Mouse (Mus musculus) B cell, adult 2 months (primary cell): ENCODE data around the gene Coro2a.

ENCODE experiments used
- DNase-seq, 2 experiments: peaks; one replicate each; pipeline ENCODE4 v3.0.0; 2022

Coro2a gene

GRCm38 (mm10) chr4:46555762-46556161 is 46.2 kb downstream of the Coro2a start:
- DNase-seq = peak in 1 of 2 experiments; percentile 46

- peak; percentile 83 to 86 for DNase-seq
These were observed 47.5 kb downstream of the Coro2a start for GRCm38 (mm10) chr4:46554295-46555069.

- DNase-seq = no peak
These were observed 48.1 kb downstream of the Coro2a start for GRCm38 (mm10) chr4:46553864-46554263.

GRCm38 (mm10) chr4:46550406-46550805 is 51.6 kb downstream of the Coro2a start:
- no peak for DNase-seq

GRCm38 (mm10) chr4:46549979-46550378 is 52.0 kb downstream of the Coro2a start:
- DNase-seq = no peak

- peak; percentile 30 to 43 for DNase-seq
These were observed 55.3 kb downstream of the Coro2a start for GRCm38 (mm10) chr4:46546709-46547108.

- no peak for DNase-seq
These were observed 56.5 kb downstream of the Coro2a start for GRCm38 (mm10) chr4:46545498-46545897.

GRCm38 (mm10) chr4:46544313-46544712 is 57.7 kb downstream of the Coro2a start:
- peak; percentile 84 to 87 for DNase-seq

GRCm38 (mm10) chr4:46543366-46544050 is 58.5 kb downstream of the Coro2a start:
- no peak for DNase-seq

GRCm38 (mm10) chr4:46541707-46542106 is 60.3 kb downstream of the Coro2a start:
- DNase-seq = no peak

GRCm38 (mm10) chr4:46539167-46539566 is 62.8 kb downstream of the Coro2a start:
- DNase-seq = no peak

- peak; percentile 61 to 66 for DNase-seq
These were observed 66.1 kb downstream of the Coro2a start, which contains the start of gene Trim14 for GRCm38 (mm10) chr4:46535840-46536361. Trim14 (minus strand) TSS chr4:46536141.

GRCm38 (mm10) chr4:46535094-46535830 is 66.7 kb downstream of the Coro2a start:
- peak; percentile 66 to 72 for DNase-seq

GRCm38 (mm10) chr4:46533934-46534720 is 67.9 kb downstream of the Coro2a start:
- peak in 1 of 2 experiments; percentile 26 for DNase-seq

- DNase-seq = no peak
These were observed 69.1 kb downstream of the Coro2a start for GRCm38 (mm10) chr4:46532926-46533325.

GRCm38 (mm10) chr4:46532511-46532910 is 69.5 kb downstream of the Coro2a start:
- DNase-seq = no peak

- no peak for DNase-seq
These were observed 72.3 kb downstream of the Coro2a start for GRCm38 (mm10) chr4:46529722-46530121.

- peak in 1 of 2 experiments; percentile 21 for DNase-seq
These were observed 74.5 kb downstream of the Coro2a start for GRCm38 (mm10) chr4:46527558-46527926.

GRCm38 (mm10) chr4:46526798-46527557 is 75.0 kb downstream of the Coro2a start:
- peak in 1 of 2 experiments; percentile 30 for DNase-seq

- DNase-seq = no peak
These were observed 75.8 kb downstream of the Coro2a start for GRCm38 (mm10) chr4:46526226-46526625.

GRCm38 (mm10) chr4:46523324-46523723 is 78.7 kb downstream of the Coro2a start:
- DNase-seq = no peak
